Mouse (Mus musculus) adrenal gland, adult (tissue): ENCODE measurements at regions not wholly inside any gene's neighbourhood (a gene's known extent, or its start where the extent isn't known, plus 50 kb on each side); places are given as distances from the start of the nearest gene placed in this dataset.

ENCODE experiments used
- DNase-seq, 2 experiments: peaks; one replicate each; pipeline ENCODE4 v3.0.0; 2022 to 2023; ENCODE audit warnings: low spot score in 1 of 2; ENCODE audit not compliant: inconsistent age in 2 of 2

GRCm38 (mm10) chr14:99516703-99517102 is 218.2 kb downstream of the Klf5 start:
- DNase-seq, result no peak

GRCm38 (mm10) chr14:99520343-99520742 is 221.9 kb downstream of the Klf5 start:
- no peak for DNase-seq

- no peak for DNase-seq
These were observed 223.5 kb downstream of the Klf5 start for GRCm38 (mm10) chr14:99521954-99522523.

GRCm38 (mm10) chr14:99535781-99536180 is 237.3 kb downstream of the Klf5 start:
- DNase-seq, result no peak

GRCm38 (mm10) chr14:99537286-99537685 is 238.8 kb downstream of the Klf5 start:
- no peak for DNase-seq

GRCm38 (mm10) chr14:99541716-99542115 is 243.2 kb downstream of the Klf5 start:
- no peak for DNase-seq

GRCm38 (mm10) chr14:99547931-99548330 is 249.4 kb downstream of the Klf5 start:
- peak in 1 of 2 experiments; percentile 72 for DNase-seq

GRCm38 (mm10) chr14:99548363-99549248 is 250.1 kb downstream of the Klf5 start:
- DNase-seq, result peak in 1 of 2 experiments; percentile 49

- DNase-seq, result no peak
These were observed 265.5 kb downstream of the Klf5 start for GRCm38 (mm10) chr14:99564024-99564423.

- DNase-seq, result no peak
These were observed 275.7 kb downstream of the Klf5 start for GRCm38 (mm10) chr14:99574146-99574545.

- peak; percentile 12 to 58 for DNase-seq
These were observed 280.2 kb downstream of the Klf5 start for GRCm38 (mm10) chr14:99578665-99579064.

- DNase-seq, result no peak
These were observed 280.8 kb downstream of the Klf5 start for GRCm38 (mm10) chr14:99579271-99579759.

- no peak for DNase-seq
These were observed 281.3 kb downstream of the Klf5 start for GRCm38 (mm10) chr14:99579765-99580266.

GRCm38 (mm10) chr14:99584144-99584543 is 285.7 kb downstream of the Klf5 start:
- no peak for DNase-seq

- no peak for DNase-seq
These were observed 287.5 kb downstream of the Klf5 start for GRCm38 (mm10) chr14:99586029-99586428.

- DNase-seq, result no peak
These were observed 292.5 kb downstream of the Klf5 start for GRCm38 (mm10) chr14:99590854-99591470.

- no peak for DNase-seq
These were observed 294.4 kb downstream of the Klf5 start for GRCm38 (mm10) chr14:99592922-99593321.

- no peak for DNase-seq
These were observed 295.4 kb downstream of the Klf5 start for GRCm38 (mm10) chr14:99593864-99594263.

GRCm38 (mm10) chr14:99601900-99602299 is 303.4 kb downstream of the Klf5 start:
- no peak for DNase-seq

- no peak for DNase-seq
These were observed 304.8 kb downstream of the Klf5 start for GRCm38 (mm10) chr14:99603257-99603656.

GRCm38 (mm10) chr14:99605351-99606100 is 307.0 kb downstream of the Klf5 start:
- DNase-seq, result no peak
